Mouse (Mus musculus) embryonic stem cell, embryonic (primary cell): ENCODE data around the gene Zzz3.

Experiments used
- CTCF ChIA-PET, 4 experiments: fragments of 300-600 bp in 2 of 4; fragments of 350-600 bp in 2 of 4; sonication (Branson Sonifier 250); formaldehyde crosslinking; loops; one replicate each; lab custom pipeline; 2022; ENCODE audit warnings: inconsistent platforms in 2 of 4; lab: Charles Lee
- POLR2A ChIA-PET, 4 experiments: fragments of 300-600 bp in 2 of 4; fragments of 350-600 bp in 2 of 4; sonication (Branson Sonifier 250); formaldehyde crosslinking; loops; one replicate each; lab custom pipeline; 2022; ENCODE audit warnings: antibody characterized with exemption in 4 of 4, inconsistent platforms in 1 of 4; lab: Charles Lee

Gene Zzz3

GRCm38 (mm10) chr3:152497084-152497483 is 101.8 kb downstream of the Zzz3 start:
- POLR2A ChIA-PET: no interaction called here

DNA sequence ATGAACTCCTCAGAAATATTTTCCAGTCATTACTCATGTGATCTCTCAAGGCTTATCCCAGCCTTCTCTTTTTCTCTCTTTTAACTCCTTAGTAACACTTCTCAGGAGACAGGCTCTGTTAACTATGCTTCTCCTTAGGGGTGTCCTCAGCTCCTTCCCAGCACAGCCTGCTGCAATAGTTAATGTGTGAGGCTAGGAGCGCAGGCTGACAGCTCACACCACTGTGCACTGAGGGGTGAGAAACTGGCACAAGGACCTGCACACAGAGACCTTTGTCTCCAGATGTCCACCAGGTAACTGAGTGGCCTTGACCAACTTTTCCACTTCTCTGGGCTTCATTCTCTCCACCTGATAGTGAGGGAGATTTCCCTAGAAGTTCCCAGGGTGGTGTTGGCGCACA is 102.6 kb downstream of the Zzz3 start:
- POLR2A ChIA-PET: no interaction called here
- CTCF ChIA-PET: no interaction called here

More at GRCm38 (mm10) chr3:152497084-152497483, 101.8 kb downstream of the Zzz3 start:
- CTCF ChIA-PET: no interaction called here

DNA sequence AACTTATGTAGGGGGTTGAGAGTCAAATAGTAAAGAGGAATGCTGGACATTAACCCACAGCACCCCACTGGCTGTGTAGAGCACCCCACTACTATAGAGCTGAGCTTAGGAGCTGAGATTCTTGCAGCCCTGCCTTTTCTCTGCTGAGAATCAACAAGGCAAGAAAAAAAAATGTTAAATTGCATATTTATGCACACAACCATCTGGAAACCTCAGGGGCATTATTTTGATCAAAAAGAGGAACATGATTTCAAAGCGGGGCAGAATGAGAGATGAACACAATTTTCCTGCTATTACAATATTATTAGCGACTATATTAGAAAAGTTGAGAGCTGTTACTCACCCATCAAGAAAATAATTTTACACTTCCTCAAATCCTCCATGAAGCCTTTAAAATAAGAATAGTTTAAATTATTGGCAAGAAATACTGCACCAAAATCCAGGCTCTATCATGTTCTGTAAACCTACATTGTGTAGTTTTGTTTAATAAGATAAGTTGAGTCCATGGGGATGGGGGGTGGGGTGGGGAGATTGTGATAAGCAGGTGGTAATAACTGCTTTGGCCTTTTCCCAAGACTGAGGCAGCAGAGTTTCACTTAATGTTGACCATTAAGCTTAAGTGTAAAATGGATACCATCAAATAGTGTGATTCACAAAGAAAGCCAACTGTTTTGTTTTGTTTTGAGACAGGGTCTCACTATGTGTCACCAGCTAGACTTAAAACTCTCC is 103.9 kb downstream of the Zzz3 start:
- ChIA-PET POLR2A (interaction anchor here in 1 of 4 experiments (0.7 kb wide), 1 partner anchor 26 kb away, joined by 3 read pairs; no protein-coding TSS in a partner anchor), CTCF (no interaction called here)

- CTCF ChIA-PET: no interaction called here
- POLR2A ChIA-PET: no interaction called here
Measured at GRCm38 (mm10) chr3:152507900-152508299, 112.6 kb downstream of the Zzz3 start.

DNA sequence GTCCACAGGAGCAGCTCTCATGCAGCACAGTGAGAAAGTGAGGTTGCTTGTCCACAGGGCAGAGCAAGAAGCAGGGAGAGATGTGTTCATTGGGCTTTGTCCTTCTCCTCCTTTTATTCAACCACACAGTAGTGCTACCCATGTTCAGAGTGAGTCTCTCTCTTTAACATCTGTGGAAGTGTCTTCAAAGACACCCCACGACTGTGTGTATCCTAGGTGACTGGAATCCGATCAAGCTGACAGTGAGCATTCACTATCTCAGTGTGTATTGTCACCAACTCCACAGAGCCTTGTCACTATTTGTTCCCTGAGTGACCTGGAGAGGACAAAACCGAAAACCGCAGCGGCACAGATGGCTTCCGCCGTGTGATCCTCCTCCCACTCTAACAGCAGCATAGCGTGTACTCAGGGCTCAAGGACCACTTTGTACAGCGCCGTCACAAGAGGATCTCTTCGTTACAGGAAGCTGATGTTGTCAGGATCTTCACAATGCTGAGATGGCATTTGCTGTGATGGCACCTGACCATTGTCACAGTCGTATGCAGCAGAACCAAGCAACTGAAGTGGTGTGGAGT is 113.2 kb downstream of the Zzz3 start:
- ChIA-PET CTCF (no interaction called here), POLR2A (no interaction called here)

- CTCF ChIA-PET: no interaction called here
- POLR2A ChIA-PET: no interaction called here
Measured at GRCm38 (mm10) chr3:152509268-152509667, 114.0 kb downstream of the Zzz3 start.
